Mouse (Mus musculus) E14TG2a.4 (cell line): ENCODE measurements around the gene Klf3.

ENCODE experiments used
- CTCF ChIP-seq: conservative IDR thresholded peaks from 2 replicates; pipeline ENCODE4 v1.5.1; 2014; ENCODE audit warnings: low read length
- NANOG ChIP-seq: IDR thresholded peaks from 2 replicates; pipeline ENCODE4 v1.6.1; 2014; ENCODE audit warnings: borderline replicate concordance, low read length, mixed read lengths

GRCm38 (mm10) chr5:64847305-64847704 lies 44.1 kb downstream of the Klf3 start:
- TF ChIP-seq CTCF (no peak), NANOG (no peak)
